Mouse (Mus musculus) ES-Bruce4 (cell line): ENCODE data around the gene Ddx46. TPM values are rescaled to one million over a fixed set of nuclear protein-coding genes. Genes with fewer than 3 reads are reported as not detected.

ENCODE experiments used
- H3K27ac ChIP-seq: 2 replicates; pipeline ENCODE4 v1.5.1; 2012; ENCODE audit warnings: low read length, inconsistent platforms; ENCODE audit not compliant: insufficient read depth
- H3K27me3 ChIP-seq: 2 replicates; pipeline ENCODE4 v1.6.1; 2012; ENCODE audit warnings: mild to moderate bottlenecking, low read length, inconsistent platforms; ENCODE audit not compliant: control insufficient read depth, poor library complexity, insufficient read depth, severe bottlenecking
- H3K36me3 ChIP-seq: 2 replicates; pipeline ENCODE4 v1.6.1; 2012; ENCODE audit warnings: inconsistent platforms, mild to moderate bottlenecking, low read length, moderate library complexity; ENCODE audit not compliant: control insufficient read depth, poor library complexity, insufficient read depth, severe bottlenecking
- H3K4me1 ChIP-seq: one replicate; pipeline ENCODE4 v1.8.1; 2011; ENCODE audit warnings: low read length; ENCODE audit not compliant: control insufficient read depth, insufficient read depth
- H3K4me3 ChIP-seq: 2 replicates; pipeline ENCODE4 v1.5.1; 2011; ENCODE audit warnings: low read depth, mild to moderate bottlenecking, low read length
- H3K9ac ChIP-seq: 2 replicates; pipeline ENCODE4 v1.6.1; 2012; ENCODE audit warnings: low read depth, mild to moderate bottlenecking, inconsistent platforms; ENCODE audit not compliant: poor library complexity, severe bottlenecking
- H3K9me3 ChIP-seq: replicated peaks from 2 replicates; pipeline ENCODE4 v1.6.1; 2012; ENCODE audit warnings: mild to moderate bottlenecking, low read length, inconsistent platforms; ENCODE audit not compliant: control insufficient read depth, poor library complexity, insufficient read depth, severe bottlenecking
- CTCF ChIP-seq: IDR thresholded peaks from one replicate; pipeline ENCODE4 v1.8.1; 2011; ENCODE audit warnings: low read depth, low read length
- EP300 ChIP-seq: IDR thresholded peaks from 2 replicates; pipeline ENCODE4 v1.6.1; 2011; ENCODE audit warnings: low read depth, low read length; ENCODE audit not compliant: insufficient read depth
- POLR2A ChIP-seq: IDR thresholded peaks from one replicate; pipeline ENCODE4 v1.8.1; 2011; ENCODE audit warnings: low read length; ENCODE audit not compliant: insufficient read depth
- polyA plus RNA-seq: library from polyadenylated mRNA; stranded (reverse); fragments of >200 nt; gene quantifications from 2 replicates; pipeline ENCODE4 v1.2.4, GENCODE M21; 2011; ENCODE audit warnings: low read depth; ENCODE audit not compliant: missing spikeins, insufficient read depth, insufficient read length

Ddx46 gene
- polyA plus RNA-seq, 1 experiment: 113 TPM

DNA sequence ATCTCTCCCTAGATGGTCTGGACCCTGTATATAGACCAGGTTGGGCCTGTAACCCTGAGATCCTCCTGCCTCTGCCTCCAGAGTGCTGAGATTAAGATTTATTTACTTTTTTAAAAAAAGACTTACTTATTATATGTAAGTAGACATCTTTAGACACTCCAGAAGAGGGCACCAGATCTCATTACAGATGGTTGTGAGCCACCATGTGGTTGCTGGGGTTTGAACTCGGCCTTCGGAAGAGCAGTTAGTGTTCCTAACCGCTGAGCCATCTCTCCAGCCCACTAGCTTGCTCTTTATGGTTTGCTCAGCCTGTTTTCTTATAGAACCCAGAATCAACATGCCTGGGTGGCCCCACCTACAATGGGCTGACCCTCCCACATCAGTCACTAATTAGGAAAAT is 78.0 kb downstream of the Ddx46 start:
- Histone ChIP-seq H3K36me3 (no peaks in the 10 kb centered on the region), H3K27ac (no peak overlapping the region), H3K4me3 (no peak overlapping the region), H3K4me1 (no peaks in the 10 kb centered on the region), H3K9ac (no peak overlapping the region), H3K27me3 (no peaks in the 10 kb centered on the region), H3K9me3 (no peaks in the 10 kb centered on the region)
- TF ChIP-seq POLR2A (no peak), EP300 (no peak), CTCF (no peak)

DNA sequence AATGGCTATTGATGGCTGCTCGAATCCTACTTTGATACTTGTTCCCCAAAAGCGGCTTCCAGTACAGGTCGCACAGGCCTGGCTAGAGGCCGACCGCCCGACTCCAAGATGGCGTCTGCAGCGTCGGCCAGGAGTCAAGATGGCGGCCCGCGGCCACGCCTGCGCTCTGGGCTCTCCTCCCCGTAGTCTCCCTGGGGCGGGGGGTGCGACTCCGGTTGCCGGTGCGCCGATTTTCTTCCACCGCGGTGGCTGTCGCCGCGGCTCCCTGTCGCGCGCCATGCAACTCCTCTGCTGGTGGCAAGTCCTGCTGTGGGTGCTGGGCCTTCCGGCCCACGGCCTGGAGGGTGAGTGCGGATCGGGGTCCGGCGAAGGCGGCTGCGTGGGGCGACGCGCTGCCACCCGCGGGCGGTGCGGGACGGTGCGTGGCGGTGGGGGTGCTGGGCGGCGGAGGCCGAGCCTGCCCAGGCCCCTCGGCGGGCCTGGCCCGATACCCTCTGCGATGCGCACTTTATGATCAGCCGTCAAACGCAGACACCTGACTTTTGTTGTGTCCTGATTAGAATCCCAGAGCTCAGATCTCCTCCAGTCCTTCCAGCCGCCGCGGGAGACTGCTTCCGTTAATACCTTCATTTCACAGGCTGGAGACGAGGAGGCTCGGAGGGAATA is 79.8 kb downstream of the Ddx46 start, which contains the start of gene Txndc15:
Gene Txndc15, plus strand, starts transcription at position 150 of the 666 bp plus-strand sequence.
- Histone ChIP-seq H3K27me3 (no peaks in the 10 kb centered on the region), H3K36me3 (no peaks in the 10 kb centered on the region), H3K4me1 (peaks cover 2% of the 10 kb centered on the region), H3K27ac (peak within 1 kb of the TSS; percentile 82), H3K9me3 (no peaks in the 10 kb centered on the region), H3K9ac (peak within 1 kb of the TSS; percentile 93), H3K4me3 (peak within 1 kb of the TSS; percentile 82)
- TF ChIP-seq EP300 (peak; percentile 63; the same call in 1 of the 2 replicates), POLR2A (peak; percentile 61), CTCF (no peak)

DNA sequence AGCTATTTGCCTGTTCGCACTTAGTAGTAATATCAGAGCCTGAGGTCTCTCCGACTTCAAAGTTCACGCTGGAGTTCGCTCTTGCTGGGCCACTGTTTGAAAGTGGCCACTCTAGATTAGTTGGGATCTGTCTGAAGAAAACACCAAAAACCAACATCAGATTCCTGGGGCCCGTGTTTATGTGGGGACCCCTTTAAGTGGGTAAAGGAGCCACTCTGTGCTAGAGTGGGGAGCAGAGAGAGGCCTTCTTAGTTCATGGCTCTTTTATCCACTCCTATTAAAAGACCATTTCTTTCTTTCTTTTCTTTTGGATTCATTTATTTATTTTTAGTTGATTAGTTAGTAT is 80.3 kb downstream of the Ddx46 start:
- Histone ChIP-seq H3K9ac (peak overlapping the region; percentile 93), H3K27ac (no peak overlapping the region), H3K27me3 (no peaks in the 10 kb centered on the region), H3K9me3 (no peaks in the 10 kb centered on the region), H3K4me3 (peak overlapping the region; percentile 68), H3K4me1 (peaks cover 2% of the 10 kb centered on the region), H3K36me3 (no peaks in the 10 kb centered on the region)
- TF ChIP-seq POLR2A (no peak), CTCF (no peak), EP300 (no peak)

DNA sequence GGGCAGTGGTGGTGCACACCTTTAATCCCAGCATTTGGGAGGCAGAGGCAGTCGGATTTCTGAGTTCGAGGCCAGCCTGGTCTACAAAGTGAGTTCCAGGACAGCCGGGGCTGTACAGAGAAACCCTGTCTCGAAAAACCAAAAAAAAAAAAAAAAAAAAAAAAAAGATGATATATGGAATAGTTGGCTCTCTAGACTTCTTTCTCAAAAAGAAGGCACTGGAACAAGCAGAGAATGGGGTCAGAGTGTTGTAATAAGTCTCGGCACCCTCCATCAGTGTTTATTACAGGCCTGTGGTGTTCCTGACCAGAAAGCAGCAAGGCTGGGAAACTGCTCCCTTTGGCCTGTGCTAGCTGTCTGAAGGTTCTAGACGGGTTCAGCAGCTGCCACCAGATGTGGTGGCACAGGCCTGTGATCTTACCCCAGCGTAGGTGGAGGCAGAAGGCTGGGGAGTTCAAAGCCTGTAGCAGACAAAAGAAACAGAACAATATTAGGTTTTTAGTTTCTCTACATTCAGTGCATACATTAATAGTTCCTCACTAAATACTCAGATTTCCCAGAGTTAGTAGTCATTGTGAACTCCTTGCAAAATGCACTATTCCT is 81.2 kb downstream of the Ddx46 start:
- Histone ChIP-seq H3K4me3 (no peak overlapping the region), H3K27me3 (no peaks in the 10 kb centered on the region), H3K36me3 (no peaks in the 10 kb centered on the region), H3K4me1 (peaks cover 2% of the 10 kb centered on the region), H3K9me3 (no peaks in the 10 kb centered on the region), H3K9ac (no peak overlapping the region), H3K27ac (no peak overlapping the region)
- TF ChIP-seq EP300: no peak
- no peak for TF ChIP-seq POLR2A
- TF ChIP-seq CTCF: no peak

DNA sequence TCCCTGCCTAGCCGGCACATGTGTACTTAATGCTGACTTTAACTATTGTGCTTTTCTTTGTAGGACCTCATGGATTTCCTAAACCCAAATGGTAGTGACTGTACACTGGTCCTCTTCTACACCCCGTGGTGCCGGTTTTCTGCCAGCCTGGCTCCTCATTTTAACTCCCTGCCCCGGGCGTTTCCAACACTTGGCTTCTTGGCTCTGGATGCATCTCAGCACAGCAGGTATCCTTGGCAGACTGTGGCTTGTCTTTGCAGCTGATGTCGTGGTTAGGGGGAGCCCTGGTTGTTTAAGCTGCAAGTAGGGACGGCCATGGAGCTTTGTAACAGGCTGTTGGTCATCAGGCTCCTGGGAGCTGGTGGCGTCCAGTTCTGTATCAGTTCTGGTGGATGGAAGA is 86.7 kb downstream of the Ddx46 start:
- Histone ChIP-seq H3K27ac (no peak overlapping the region), H3K9me3 (no peaks in the 10 kb centered on the region), H3K9ac (no peak overlapping the region), H3K4me1 (peaks cover 2% of the 10 kb centered on the region), H3K36me3 (no peaks in the 10 kb centered on the region; the same call in 1 of the 2 replicates), H3K4me3 (no peak overlapping the region), H3K27me3 (no peaks in the 10 kb centered on the region)
- no peak for TF ChIP-seq CTCF
- no peak for TF ChIP-seq POLR2A
- TF ChIP-seq EP300: no peak

DNA sequence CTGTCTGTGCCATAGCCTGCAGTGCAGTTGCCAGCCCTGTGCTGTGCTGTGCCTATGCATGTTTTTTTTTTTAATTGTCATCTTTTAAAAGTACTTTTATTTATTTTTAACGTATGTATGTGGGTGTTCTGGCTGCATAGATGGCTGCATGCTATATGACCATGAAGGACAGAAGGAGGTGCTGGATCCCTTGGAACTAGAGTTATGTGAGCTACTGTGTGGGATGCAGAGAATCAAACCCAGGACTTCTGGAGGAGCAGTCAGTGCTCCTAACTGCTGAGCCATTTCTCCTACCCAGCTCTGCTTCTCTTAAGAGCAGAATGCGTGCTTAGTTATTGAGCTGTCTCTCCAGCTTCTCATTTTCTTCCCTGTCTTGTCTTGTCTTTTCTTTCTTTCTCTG is 87.2 kb downstream of the Ddx46 start:
- H3K9me3 ChIP-seq: no peaks in the 10 kb centered on the region

More for the DNA sequence above, 87.2 kb downstream of the Ddx46 start:
- H3K36me3 ChIP-seq: no peaks in the 10 kb centered on the region; the same call in 1 of the 2 replicates
- no peaks in the 10 kb centered on the region for H3K27me3 ChIP-seq
- H3K27ac ChIP-seq: no peak overlapping the region
- no peak for TF ChIP-seq CTCF
- no peak for TF ChIP-seq EP300
- TF ChIP-seq POLR2A: no peak
- H3K9ac ChIP-seq: no peak overlapping the region
- H3K4me1 ChIP-seq: peaks cover 2% of the 10 kb centered on the region
- no peak overlapping the region for H3K4me3 ChIP-seq
